Mouse (Mus musculus) lung, postnatal 25 days (tissue): ENCODE measurements at regions not wholly inside any gene's neighbourhood (a gene's known extent, or its start where the extent isn't known, plus 50 kb on each side); places are given as distances from the start of the nearest gene placed in this dataset.

Source experiments
- DNase-seq: peaks from one replicate; pipeline ENCODE4 v3.0.0; 2022; ENCODE audit warnings: low spot score

- no peak for DNase-seq
Observed at GRCm38 (mm10) chr5:44416844-44417589, 190.6 kb upstream of the Tapt1 start.

DNA sequence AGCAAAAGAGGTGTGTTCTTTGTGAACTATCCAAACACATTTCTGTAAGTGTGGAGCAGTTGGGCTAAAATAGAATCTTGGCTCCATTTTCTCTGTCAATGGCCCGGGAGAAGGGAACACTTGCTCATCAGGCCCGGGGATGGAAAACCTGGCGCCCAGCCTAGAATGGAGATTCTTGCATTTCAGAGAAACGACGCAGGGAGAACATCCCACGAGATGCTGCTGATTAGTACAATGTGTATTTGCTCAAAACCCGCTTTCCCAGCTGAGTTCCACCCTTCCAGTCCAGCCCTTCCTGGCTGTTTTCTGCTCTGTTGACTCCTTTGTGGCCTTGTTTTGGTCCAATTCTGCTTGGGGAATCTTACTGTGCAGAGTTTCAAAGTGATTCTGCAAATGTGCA lies 188.0 kb upstream of the Tapt1 start:
- DNase-seq = peak; percentile 16

- DNase-seq = no peak
Observed at GRCm38 (mm10) chr5:44403300-44403699, 176.9 kb upstream of the Tapt1 start.

DNA sequence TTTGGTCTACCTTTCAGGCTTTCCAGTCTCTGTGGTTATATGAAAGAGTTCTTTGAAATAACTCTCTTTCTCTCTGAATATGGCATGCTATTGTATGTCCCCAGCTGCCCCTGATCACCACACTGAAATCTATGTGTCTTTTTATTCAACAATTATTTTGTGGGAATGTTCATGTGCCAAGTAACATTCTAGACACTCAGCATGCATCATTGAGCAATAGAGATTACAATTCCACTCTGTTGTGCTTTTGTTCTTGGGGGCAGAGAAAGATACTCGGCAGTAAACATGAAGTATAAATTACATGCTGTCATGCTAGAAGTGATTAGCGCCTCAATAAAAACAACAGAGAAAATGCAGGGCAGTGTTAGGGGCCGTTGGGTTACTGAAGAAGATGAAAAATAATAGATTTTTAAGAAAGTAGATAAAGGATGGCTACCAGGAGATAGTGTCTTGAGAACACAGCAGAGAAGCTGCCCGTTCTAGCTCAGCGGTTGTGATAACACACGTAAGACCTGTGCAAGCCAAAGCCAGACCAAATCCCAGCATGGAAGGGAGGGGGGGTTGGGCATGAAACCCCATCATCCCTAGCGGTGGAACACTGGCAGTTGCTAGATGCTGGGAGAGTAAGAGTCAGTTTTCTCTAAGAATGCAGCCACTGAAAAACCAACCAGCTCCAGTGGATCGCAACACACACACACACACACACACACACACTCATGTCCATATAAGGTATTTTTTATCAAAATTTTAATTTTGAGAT lies 174.3 kb upstream of the Tapt1 start:
- DNase-seq = no peak

GRCm38 (mm10) chr5:44387237-44387810 lies 160.9 kb upstream of the Tapt1 start:
- DNase-seq = no peak

DNA sequence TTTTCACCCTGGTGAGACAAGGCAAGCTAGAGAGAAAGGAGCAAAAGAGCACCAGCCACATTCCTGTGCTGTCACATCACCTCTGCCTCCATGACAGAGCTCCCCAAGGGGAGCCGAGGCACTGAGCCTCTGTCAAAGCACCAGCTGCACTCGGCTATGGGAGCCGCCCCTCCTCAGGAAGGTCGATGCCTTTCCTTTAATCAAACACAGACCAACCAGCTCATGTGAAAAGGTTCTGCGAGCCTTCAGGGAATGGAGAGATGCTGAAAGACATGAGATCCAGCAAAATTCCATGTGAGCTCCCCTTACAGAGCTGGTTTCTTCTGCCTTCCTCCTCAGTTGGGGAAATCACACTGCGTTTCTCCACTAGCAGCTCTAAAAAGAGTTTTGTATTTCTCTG lies 159.8 kb upstream of the Tapt1 start:
- DNase-seq = no peak

DNA sequence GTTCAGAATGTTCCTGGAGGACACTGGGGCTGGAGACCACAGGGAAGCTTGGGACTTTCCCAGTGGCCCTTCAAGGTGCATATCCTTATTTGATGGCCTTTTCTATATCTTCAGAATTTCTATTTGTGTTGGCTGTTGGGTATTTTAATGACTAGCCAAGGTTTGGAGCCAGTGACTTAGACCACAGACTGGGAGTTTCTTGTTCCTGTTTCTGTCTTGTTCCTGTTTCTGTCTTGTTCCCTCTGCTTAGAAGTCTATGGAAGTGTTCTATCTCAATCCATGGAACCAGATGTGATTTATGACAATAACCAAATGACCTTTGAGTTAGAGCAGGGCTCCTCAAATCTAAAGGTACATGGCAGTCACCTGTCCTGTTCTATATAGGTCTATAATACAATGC lies 156.6 kb upstream of the Tapt1 start:
- DNase-seq = no peak

DNA sequence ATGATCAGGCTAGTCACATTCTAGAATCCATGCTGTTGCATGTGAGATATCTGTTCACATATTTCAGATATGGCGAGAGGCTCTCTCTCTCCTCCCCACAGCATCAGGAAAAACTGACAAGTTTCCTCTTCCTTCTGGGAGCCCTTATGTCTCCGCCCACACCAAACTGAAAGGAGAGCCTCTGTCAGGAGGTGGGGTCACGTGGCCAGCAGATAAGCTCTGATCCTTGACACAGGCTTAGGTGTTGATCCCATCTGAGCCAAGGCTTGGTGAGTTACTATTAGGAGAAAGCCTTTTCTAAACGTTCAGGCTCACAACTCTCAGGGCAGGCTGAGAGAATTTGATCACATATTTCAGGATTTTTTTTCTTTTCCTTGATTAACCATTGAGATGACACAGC lies 143.6 kb upstream of the Tapt1 start:
- DNase-seq = no peak

GRCm38 (mm10) chr5:44352324-44352723 lies 125.9 kb upstream of the Tapt1 start:
- DNase-seq = no peak

DNA sequence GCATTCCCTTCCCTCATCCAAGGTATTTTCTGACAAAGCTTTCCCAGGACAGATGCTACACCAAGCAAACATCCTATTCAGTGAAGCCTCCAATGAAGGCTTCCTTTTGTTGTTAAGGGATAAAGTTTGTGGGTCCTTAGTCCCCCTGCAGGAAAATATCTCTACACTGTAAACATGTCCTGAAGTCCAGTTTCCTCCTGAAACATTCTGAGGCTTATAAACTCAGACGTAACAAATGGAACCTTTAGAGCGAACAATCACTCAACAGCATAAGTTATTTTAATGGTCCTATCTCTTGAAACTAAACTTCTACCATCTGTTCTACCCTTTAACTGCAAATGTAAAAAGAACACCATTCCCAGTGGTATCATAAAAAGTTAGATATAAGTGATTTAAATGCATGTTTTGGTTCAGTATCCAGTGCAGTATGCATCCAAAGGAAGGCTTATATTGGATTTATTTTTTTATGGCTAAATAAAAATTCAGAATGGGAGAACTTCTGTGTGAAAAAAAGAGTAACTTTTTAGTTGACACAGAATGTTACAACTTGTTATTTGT lies 115.1 kb upstream of the Tapt1 start:
- no peak for DNase-seq

DNA sequence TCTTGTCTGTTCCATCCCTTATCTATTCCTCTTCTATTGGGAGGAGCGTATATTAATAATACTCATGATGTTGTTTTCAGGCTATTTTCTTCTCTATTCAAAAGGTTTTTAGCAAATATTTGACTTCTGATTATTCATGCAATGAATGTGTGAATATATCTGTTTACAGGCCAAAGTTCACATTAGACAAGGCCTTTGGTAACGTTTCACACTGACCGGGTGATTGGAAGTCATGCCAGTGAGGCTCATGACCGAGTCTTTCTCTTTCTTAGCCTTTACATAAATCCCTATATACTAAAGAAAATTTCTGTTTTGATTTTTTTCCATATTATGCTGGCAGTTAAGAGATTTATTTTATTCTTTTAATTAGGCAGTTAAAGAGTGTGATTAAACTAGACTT lies 112.2 kb upstream of the Tapt1 start:
- DNase-seq = no peak

GRCm38 (mm10) chr5:44335756-44336155 lies 109.3 kb upstream of the Tapt1 start:
- DNase-seq = no peak

DNA sequence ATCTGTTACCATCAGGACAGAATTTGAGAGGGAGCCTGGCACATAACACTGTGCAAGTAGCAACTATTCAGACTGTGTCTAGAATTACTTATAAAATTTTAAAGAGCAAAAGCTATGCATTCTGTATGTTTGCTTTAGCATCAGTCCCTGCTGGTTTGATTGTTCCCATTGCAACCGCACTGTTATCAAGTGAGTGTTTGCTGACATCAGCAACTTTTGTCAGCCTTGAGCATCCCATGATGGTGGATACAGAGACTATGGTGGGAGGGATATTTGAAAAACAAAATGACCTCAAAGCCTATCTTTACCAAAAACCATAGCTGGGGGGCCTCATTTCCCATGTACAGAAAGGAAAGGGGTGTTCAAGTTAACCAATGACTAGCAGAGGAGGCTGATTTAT lies 93.2 kb upstream of the Tapt1 start:
- DNase-seq = no peak

DNA sequence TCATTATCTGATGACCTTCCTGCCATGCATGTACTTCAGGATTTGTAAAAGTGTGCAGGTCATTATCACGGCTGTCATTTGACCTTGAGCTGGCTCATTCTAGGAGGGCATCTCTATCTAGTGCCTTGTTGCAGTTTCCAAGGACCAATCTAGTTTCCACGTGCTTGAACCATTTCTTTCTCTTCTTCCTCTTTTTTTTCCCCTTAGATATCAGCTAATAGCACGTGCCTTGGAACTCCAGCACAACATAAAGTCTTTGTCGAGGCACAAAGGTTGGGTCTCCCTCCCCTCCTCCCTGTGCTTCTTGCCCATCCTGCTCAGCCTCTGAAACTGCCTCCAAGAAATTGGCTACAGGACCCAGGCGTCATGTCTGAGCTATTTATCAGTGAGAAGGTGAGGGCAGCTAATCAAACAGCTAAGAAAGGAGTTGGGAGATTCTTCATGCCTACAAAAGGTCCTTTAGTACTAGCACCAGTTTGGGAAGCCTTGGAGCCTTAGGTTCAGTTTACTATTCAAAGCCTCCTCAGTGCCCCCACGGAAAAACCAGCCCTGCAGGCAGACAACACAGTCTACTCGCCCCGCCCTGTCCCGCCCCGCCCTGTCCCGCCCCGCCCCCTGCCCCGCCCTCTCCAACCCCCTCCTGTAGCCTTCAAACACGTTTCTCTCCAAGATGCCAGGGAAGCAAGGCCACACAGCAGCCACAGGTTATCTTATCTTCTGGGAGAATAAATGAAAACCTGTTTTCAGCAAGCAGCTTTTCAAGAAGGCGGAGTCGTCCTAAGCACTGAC lies 80.5 kb upstream of the Tapt1 start:
- no peak for DNase-seq

DNA sequence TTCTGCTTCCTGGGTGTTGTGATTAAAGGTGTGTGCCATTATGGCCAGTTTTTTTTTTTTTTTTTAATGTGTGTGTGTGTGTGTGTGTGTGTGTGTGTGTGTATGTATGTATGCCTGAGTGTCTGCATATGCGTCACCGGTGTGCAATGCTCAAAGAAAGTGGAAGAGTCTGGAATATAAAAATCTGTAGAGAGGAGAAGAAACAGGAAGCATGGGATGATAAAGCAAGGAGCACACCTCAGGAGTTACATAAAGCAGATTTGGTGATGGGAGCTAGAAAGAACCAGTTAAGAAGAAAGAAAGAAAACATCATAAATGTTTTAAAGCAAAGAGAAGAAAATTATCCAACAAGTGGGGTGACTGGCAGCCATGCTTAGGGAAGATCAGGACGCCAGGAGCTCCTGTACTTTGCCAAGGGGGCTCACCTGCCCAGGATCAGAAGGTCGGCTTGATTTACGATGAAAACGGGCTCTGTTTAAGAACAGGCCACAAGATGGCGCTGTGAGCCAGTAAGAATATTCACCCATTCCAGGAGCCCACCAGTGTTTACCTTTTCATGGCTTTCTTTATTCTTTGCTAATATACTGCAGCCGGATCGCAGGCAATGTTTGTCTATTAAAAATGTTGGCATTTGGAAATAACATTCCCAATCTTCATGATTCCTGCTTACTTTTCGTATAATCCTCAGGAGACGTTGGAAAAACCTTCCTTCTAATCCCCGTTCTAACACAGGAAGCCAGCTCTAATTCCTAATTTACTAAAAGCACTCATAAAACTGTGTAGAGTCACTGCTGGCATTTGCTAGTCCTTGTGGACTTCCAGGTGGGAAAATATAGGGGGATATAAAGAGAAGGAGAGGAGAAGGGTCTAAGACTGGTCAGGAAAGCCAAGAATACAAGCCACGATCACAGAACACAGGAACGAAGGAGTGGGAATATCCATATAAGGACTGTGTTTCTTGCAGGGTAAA lies 77.7 kb upstream of the Tapt1 start:
- DNase-seq = peak; percentile 42

DNA sequence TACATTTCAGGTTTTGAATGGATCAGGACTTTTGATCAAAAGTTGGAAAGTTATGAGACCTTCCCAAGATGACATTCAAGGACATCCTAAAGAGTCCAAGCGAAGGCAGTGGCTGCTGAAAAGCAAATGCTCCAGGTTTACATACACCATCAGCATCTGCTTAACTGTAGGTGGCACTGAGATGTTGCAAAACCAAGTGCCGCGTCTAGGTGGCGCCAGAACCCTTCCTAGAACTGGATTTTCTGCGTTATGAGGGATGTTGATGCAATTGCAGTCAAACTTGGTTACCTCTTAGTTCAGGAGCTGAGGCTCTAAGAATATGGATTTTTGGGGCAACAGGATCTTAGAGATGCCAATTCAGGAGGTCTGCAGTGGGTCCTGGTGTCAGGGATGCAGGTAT lies 58.0 kb upstream of the Tapt1 start:
- DNase-seq = peak; percentile 60
